In genomic region chr9:47608441-47608840, GRCm38 (mm10) we compare ENCODE assay signal across 11 mouse cellular contexts.
"Had no signal": no experiment of that assay in that cellular context is flagged by ENCODE, and none has a peak within 500 bp of the region (broad histone marks: within the 10 kb centered on the region; RNA-seq: fewer than 3 reads in every experiment).

No protein-coding gene starts in this region.

- H3K27ac ChIP-seq: left cerebral cortex, adult 2 months; limb, embryonic 10.5 days; liver, embryonic 15.5 days; midbrain, embryonic 13.5 days; neural tube, embryonic 12.5 days had no signal

- H3K4me3 ChIP-seq: left cerebral cortex, adult 2 months; limb, embryonic 10.5 days; liver, embryonic 15.5 days; midbrain, embryonic 13.5 days; neural tube, embryonic 12.5 days had no signal

- H3K4me2 ChIP-seq: liver, embryonic 11.5 days; liver, embryonic 15.5 days; midbrain, embryonic 13.5 days; neural tube, embryonic 12.5 days had no signal

- H3K4me1 ChIP-seq: liver, embryonic 15.5 days had no signal

- H3K9me3 ChIP-seq: limb, embryonic 10.5 days; liver, embryonic 15.5 days; midbrain, embryonic 13.5 days; neural tube, embryonic 12.5 days had no signal

- DNase-seq: kidney, adult 18-20 months; kidney, postnatal 10 days; kidney, postnatal 4 days; lung, postnatal 14 days; thymus, postnatal 36 days had no signal

- H3K27me3 ChIP-seq: liver, embryonic 15.5 days; midbrain, embryonic 13.5 days had no signal

- H3K9ac ChIP-seq: liver, embryonic 15.5 days; midbrain, embryonic 13.5 days; neural tube, embryonic 12.5 days had no signal

- H3K36me3 ChIP-seq: limb, embryonic 10.5 days; liver, embryonic 15.5 days; midbrain, embryonic 13.5 days; neural tube, embryonic 12.5 days had no signal
